ENCODE assay signal across 8 mouse cellular contexts in the genomic region with DNA sequence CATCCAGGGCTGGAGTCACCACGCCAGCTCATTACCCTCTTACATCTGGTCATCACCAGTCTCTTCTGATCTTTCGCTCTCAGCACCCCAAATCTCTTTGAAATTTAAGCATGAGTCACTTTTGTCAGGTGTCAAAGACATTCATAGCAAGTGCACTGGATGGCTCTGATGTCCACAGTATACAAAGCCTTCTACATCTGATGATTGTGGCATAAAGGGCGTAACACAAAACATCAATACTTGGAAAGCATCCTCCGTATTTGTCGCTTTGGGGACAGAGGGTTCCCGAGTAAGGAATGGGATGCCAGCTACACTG. TPM values are rescaled to one million over a fixed set of nuclear protein-coding genes. Genes with fewer than 3 reads are reported as not detected.
DNase-seq lines count a peak whose midpoint lies in the region; ATAC-seq and TF ChIP-seq lines count a peak whose summit lies in the region.

No protein-coding gene starts in this region.

- no peak for ATAC-seq in heart, embryonic 16.5 days (replicated peaks; ENCODE audit: extremely low read depth, insufficient read depth, low FRiP score)
- ATAC-seq in hindbrain, embryonic 12.5 days (ENCODE audit: low FRiP score), result no peak
- ATAC-seq in midbrain, embryonic 12.5 days (ENCODE audit: low FRiP score, low read depth), result no peak
- ATAC-seq in monocyte, adult 5-6 weeks (replicated peaks; ENCODE audit: insufficient number of reproducible peaks, low FRiP score, low TSS enrichment, poor library complexity, severe bottlenecking), result no peak

- H3K27me3 ChIP-seq in heart, embryonic 16.5 days (ENCODE audit: control insufficient read depth, insufficient read depth, low read length), result no peaks in the 10 kb centered on the region
- no peaks in the 10 kb centered on the region for H3K27me3 ChIP-seq in hindbrain, embryonic 12.5 days
- H3K27me3 ChIP-seq in midbrain, embryonic 12.5 days, result no peaks in the 10 kb centered on the region

- H3K9me3 ChIP-seq in heart, embryonic 16.5 days (replicated peaks; ENCODE audit: control insufficient read depth, low read length), result no peaks in the 10 kb centered on the region
- H3K9me3 ChIP-seq in ES-E14 (ENCODE audit: control insufficient read depth, insufficient read depth, low read depth, low read length), result no peaks in the 10 kb centered on the region
- no peaks in the 10 kb centered on the region for H3K9me3 ChIP-seq in hindbrain, embryonic 12.5 days (replicated peaks)
- H3K9me3 ChIP-seq in midbrain, embryonic 12.5 days, result no peaks in the 10 kb centered on the region

- H3K4me3 ChIP-seq in heart, embryonic 16.5 days (ENCODE audit: low read length), result peak overlapping the region; percentile 76
- peak overlapping the region; percentile 85 to 89 for H3K4me3 ChIP-seq in ES-E14 (ENCODE audit: insufficient read depth in 1 of 2, low read depth in 1 of 2, low read length in 2 of 2, poor library complexity in 1 of 2, severe bottlenecking in 1 of 2)
- H3K4me3 ChIP-seq in hindbrain, embryonic 12.5 days, result peak overlapping the region; percentile 93
- peak overlapping the region; percentile 80 for H3K4me3 ChIP-seq in midbrain, embryonic 12.5 days

- no peak for DNase-seq in heart, postnatal 36 days
- no peak for DNase-seq in ES-E14 (ENCODE audit: low read depth, low spot score)
- no peak for DNase-seq in gastrocnemius, postnatal 25 days
- no peak for DNase-seq in spleen, postnatal 36 days (ENCODE audit: low spot score in 2 of 2)

- H3K4me2 ChIP-seq in heart, embryonic 16.5 days (ENCODE audit: low read depth, low read length), result peak overlapping the region; percentile 99
- H3K4me2 ChIP-seq in hindbrain, embryonic 12.5 days (replicated peaks), result peak overlapping the region; percentile 83
- peak overlapping the region; percentile 88 for H3K4me2 ChIP-seq in midbrain, embryonic 12.5 days (replicated peaks)

- in situ Hi-C loops in ES-E14 (cut with MboI; ENCODE audit: low sequenced_read_pairs in 2 of 2, unreplicated experiment in 2 of 2), result no loop called here

- H3K27ac ChIP-seq in heart, embryonic 16.5 days (ENCODE audit: low read length), result no peak overlapping the region
- no peak overlapping the region for H3K27ac ChIP-seq in ES-E14 (ENCODE audit: insufficient read depth, low read depth, low read length, poor library complexity, severe bottlenecking)
- H3K27ac ChIP-seq in hindbrain, embryonic 12.5 days, result peak overlapping the region; percentile 81; the same call in 1 of the 2 replicates
- H3K27ac ChIP-seq in midbrain, embryonic 12.5 days (replicated peaks), result peak overlapping the region; percentile 83; the same call in 1 of the 2 replicates

- intact Hi-C loops in heart, postnatal 36 days (cut with DNase I), result loop anchor here (2.0 kb wide), 1 partner anchor 48 kb away; no protein-coding TSS in a partner anchor

- H3K36me3 ChIP-seq in heart, embryonic 16.5 days (ENCODE audit: control insufficient read depth, insufficient read depth), result no peaks in the 10 kb centered on the region
- peaks cover 5% of the 10 kb centered on the region for H3K36me3 ChIP-seq in ES-E14 (ENCODE audit: control insufficient read depth, insufficient read depth, low read length, poor library complexity, severe bottlenecking)
- no peaks in the 10 kb centered on the region for H3K36me3 ChIP-seq in hindbrain, embryonic 12.5 days
- no peaks in the 10 kb centered on the region for H3K36me3 ChIP-seq in midbrain, embryonic 12.5 days

- H3K4me1 ChIP-seq in heart, embryonic 16.5 days (ENCODE audit: control insufficient read depth, insufficient read depth, low read length), result peaks cover 26% of the 10 kb centered on the region
- H3K4me1 ChIP-seq in ES-E14 (ENCODE audit: control insufficient read depth in 2 of 2, insufficient read depth in 2 of 2, low read length in 2 of 2, poor library complexity in 1 of 2), result 0 out of 4 replicates have a peak, but pooled peaks cover 0 to 7% of the 10 kb centered on the region in 2 experiments
- H3K4me1 ChIP-seq in hindbrain, embryonic 12.5 days, result peaks cover 30% of the 10 kb centered on the region
- H3K4me1 ChIP-seq in midbrain, embryonic 12.5 days, result peaks cover 31% of the 10 kb centered on the region

- H3K9ac ChIP-seq in heart, embryonic 16.5 days (ENCODE audit: low read length), result peak overlapping the region; percentile 88
- H3K9ac ChIP-seq in ES-E14 (ENCODE audit: insufficient read depth, low read depth, low read length, poor library complexity, severe bottlenecking), result peak overlapping the region; percentile 80
- peak overlapping the region; percentile 97 for H3K9ac ChIP-seq in hindbrain, embryonic 12.5 days
- H3K9ac ChIP-seq in midbrain, embryonic 12.5 days (replicated peaks), result peak overlapping the region; percentile 94

- WGBS in heart, embryonic 16.5 days, result 30% methylated on average over 6 of the region's 6 CpGs
- 24% methylated on average over 6 of the region's 6 CpGs for WGBS in hindbrain, embryonic 12.5 days
- WGBS in midbrain, embryonic 12.5 days, result 25% methylated on average over 6 of the region's 6 CpGs

TF ChIP-seq in ES-E14, 5 proteins besides CTCF, POLR2A, EP300 and RAD21:
- TF ChIP-seq ZNF384 (IDR thresholded peaks at IDR 0.05; ENCODE audit: low read depth, low read length) (no peak), ZC3H11A (IDR thresholded peaks at IDR 0.05; ENCODE audit: borderline replicate concordance, low read depth, low read length) (no peak), CHD2 (IDR thresholded peaks at IDR 0.05; ENCODE audit: low read depth, low read length) (no peak), HCFC1 (IDR thresholded peaks at IDR 0.05; ENCODE audit: borderline replicate concordance, insufficient read depth, low read length) (no peak), MAFK (IDR thresholded peaks at IDR 0.05; ENCODE audit: insufficient read depth, low read depth, low read length) (no peak)

RNA-seq across cellular contexts. Expression of a gene that starts 0.7 kb away (rescaled TPM):
- 10.1 and 12.0 TPM in 2 replicates for polyA plus RNA-seq in heart, embryonic 16.5 days (2015; fragmentation: Nextera tagmentation; extraction: Ambion mirVana)
- total RNA-seq in heart, postnatal 36 days (2021), result 10 to 100 TPM; 64.2 to 70.4 TPM
- total RNA-seq in ES-E14 (2012; rRNA removed), result 30.4 and 53.5 TPM in 2 replicates
- 32.4 and 32.9 TPM in 2 replicates for polyA plus RNA-seq in hindbrain, embryonic 12.5 days (2016; fragmentation: Nextera tagmentation; extraction: Ambion mirVana)
- polyA plus RNA-seq in midbrain, embryonic 12.5 days (2016; fragmentation: Nextera tagmentation; extraction: Ambion mirVana), result 24.5 and 26.3 TPM in 2 replicates
- total RNA-seq in monocyte, adult 5-6 weeks (2017), result 4.1 to 5.7 TPM (median 5.6 TPM) in 3 replicates
- total RNA-seq in gastrocnemius, postnatal 25 days (2021), result 10 to 100 TPM; 49.7 to 52.4 TPM

RNA-seq across cellular contexts. Expression of a gene that starts 1.7 kb away (rescaled TPM):
- polyA plus RNA-seq in heart, embryonic 16.5 days (2015; fragmentation: Nextera tagmentation; extraction: Ambion mirVana), result 8.3 and 9.4 TPM in 2 replicates
- total RNA-seq in heart, postnatal 36 days (2021), result 1 to 10 TPM; 2.8 to 3.0 TPM
- total RNA-seq in ES-E14 (2012; rRNA removed), result 71.9 and 73.5 TPM in 2 replicates
- 21.4 and 21.5 TPM in 2 replicates for polyA plus RNA-seq in hindbrain, embryonic 12.5 days (2016; fragmentation: Nextera tagmentation; extraction: Ambion mirVana)
- 20.9 and 21.9 TPM in 2 replicates for polyA plus RNA-seq in midbrain, embryonic 12.5 days (2016; fragmentation: Nextera tagmentation; extraction: Ambion mirVana)
- total RNA-seq in monocyte, adult 5-6 weeks (2017), result 6.5 to 8.8 TPM (median 8.4 TPM) in 3 replicates
- total RNA-seq in gastrocnemius, postnatal 25 days (2021), result 1 to 10 TPM; 3.1 to 3.2 TPM

Comparison
In these comparisons a context has a peak if more than half of its experiments do, and no peak if none do; other contexts are left out.
1. H3K27ac ChIP-seq: peak in hindbrain, embryonic 12.5 days (single experiment) and midbrain, embryonic 12.5 days (single experiment); none in heart, embryonic 16.5 days (single experiment) and ES-E14 (single experiment).
2. Peak in every context shown above with its lines, with median percentiles within 50 percentile points of each other: H3K4me2 ChIP-seq, H3K4me3 ChIP-seq and H3K9ac ChIP-seq.